Mouse (Mus musculus): ENCODE results near the gene Pgap3. TPM values are rescaled to one million over a fixed set of nuclear protein-coding genes. Genes with fewer than 3 reads are reported as not detected.

Pgap3 gene
- total RNA-seq (2015) = 3.2 and 3.5 TPM in 2 replicates
- 1.2 and 2.3 TPM in 2 replicates for total RNA-seq (2017)

DNA sequence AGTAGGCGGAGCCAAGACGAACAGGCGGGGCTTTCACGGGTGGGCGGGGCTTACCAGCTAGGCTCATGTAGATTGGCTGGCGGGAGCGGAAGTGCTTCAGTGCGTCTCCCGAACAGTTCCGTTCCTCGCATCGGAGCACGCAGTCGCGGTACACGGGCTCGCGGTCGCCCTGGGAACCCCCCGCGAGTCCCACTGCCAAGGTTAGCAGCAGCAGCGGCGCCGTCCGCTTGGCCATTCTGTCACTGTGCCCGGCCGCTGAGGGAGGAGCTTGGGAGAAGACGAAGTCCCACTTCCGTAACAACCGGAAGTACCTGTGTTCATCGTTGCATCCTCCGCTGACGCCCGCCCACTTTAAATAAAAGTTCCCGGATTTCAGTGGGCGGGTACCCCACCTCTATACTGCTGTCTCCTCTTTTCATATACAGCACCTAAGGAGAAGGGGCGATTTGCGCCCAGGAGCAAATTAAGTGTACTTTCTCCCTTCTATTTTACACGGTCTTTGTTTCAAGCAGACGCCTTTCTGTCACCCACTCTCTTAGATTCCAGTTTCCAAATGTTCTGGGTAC, at the start of gene Pgap3:
Pgap3 (minus strand) TSS at position 330 of the 566 bp plus-strand sequence.
- ATAC-seq (replicated peaks; ENCODE audit: poor library complexity) = peak; percentile 93

DNA sequence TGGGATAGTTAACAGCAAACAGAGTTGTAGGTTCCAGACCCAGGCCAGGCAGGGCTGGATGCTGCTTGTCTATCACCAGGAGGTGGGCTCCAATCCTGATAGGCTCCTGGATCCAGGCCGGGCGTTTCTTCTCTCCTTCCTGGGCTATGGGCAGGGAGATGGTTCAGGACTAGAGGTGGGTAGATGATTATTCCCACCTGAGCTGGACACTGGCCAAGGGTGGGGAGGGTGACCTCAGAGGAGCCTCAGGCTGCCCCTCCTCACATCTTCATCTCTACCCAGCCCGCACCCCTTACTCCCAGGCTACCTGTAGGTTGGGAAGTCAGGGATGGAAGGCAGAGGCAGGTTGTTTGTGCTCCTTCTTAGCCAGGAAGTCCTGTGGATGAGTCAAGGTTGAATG, 49.1 kb upstream of the Pgap3 start:
- ATAC-seq (replicated peaks; ENCODE audit: poor library complexity) = no peak

DNA sequence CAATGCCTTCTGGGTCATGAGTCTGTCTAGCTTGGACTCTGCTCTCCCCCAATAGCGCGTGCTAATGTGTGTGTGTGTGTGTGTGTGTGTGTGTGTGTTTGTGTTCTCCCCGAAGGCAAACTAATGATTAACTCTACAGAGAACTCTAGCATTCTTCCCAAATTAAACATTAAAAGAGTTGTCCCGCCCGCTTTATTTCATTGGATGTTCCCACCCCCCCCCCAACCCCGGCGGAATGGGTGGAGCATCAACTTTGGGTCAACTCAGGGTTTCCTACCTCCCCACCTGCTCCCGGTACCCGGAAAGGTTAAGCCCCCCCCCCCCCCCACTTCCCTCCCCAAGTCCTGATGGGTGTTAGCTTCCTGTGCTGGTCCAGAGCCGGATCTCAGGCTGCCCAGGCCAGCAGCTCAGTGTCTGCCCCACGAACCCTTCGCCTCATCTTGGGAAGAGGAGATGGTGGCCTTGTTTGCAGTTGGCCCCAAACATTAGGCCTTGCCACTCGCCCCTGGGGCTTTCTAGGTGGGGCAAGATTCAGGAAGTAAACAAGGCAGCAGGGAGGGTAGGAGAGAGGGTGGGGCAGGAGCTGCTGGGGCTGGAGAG, 48.0 kb upstream of the Pgap3 start:
- no peak for ATAC-seq (replicated peaks; ENCODE audit: poor library complexity)

DNA sequence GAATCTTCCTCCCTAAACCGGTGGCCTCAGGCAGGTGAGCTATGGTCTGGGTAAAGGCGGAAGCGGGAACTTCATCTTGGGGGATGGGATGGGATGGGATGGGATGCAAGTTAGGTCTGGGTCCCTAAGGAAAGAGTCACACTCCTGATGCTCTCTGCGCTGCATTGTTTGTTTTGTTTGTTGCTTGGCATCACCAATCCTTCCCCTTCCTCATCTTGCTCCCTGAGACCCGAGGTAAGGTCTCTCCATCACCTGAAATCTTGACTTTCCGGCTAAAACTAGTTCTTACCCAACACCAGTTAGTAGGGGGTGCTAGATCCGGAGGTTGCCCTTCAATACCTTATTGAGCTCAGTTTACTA, 47.2 kb upstream of the Pgap3 start:
- no peak for ATAC-seq (replicated peaks; ENCODE audit: poor library complexity)

DNA sequence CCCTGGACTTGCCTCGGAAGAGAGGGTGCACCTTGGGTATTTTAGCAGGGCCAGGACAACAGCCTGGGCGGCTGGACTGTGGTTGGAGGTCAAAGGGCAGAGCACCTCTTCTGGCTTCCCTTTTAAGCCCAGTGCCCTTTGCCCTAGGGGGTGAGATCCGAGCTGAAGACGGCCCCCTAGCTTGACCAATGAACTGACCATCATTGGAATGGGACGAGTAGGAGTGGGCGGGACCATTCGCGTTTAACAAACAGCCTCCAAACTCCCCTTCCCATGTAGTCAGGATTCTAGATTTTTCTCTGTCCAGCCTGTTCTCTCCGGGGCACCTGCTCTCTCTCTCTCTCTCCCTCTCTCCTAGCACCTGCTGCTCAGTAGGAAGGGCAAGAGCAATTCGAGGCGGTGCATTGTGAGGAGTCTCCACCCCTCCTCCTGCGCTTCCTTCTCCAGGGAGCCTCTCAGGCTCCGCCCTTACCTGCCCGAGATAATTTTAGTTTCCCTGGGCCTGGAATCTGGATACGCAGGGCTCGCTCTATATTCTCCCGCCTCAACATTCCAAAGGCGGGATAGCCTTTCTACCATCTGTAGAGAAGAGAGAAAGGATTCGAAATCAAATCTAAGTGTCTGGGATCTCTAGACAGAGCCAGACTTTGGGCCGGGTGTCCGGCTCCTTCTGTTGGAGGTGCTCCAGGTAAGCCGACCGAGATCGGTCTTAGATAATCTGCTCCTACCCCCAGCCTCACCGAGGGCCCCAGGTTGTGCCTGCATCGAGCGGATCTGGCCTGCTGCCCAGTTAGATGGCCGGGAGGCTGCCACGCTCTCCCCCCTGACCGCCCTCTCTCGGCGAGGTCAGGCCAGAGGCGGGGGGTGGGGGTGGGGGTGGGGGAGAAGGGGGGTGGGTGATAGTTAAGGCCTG, 46.5 kb upstream of the Pgap3 start:
- no peak for ATAC-seq (replicated peaks; ENCODE audit: poor library complexity)

DNA sequence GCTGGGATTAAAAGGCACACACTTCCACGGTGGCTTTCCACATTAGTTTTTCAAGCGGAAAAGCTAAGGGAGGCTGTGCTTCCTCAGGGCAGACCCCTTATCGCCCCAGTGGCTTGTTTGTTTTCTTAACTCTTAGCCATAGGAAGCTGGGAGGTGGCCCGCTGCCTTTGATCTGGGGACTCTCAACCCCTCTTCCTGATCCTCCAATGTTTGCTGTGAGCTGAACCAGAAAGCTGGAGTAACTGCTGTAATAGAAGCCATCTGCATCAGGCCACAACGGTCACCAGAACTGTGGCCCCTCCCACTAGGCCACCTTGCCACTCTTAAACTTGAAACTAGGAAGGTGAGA, 45.9 kb upstream of the Pgap3 start, which contains the start of gene Grb7:
Grb7 (plus strand) TSS at position 182 of the 349 bp plus-strand sequence.
- ATAC-seq (replicated peaks; ENCODE audit: poor library complexity) = no peak

DNA sequence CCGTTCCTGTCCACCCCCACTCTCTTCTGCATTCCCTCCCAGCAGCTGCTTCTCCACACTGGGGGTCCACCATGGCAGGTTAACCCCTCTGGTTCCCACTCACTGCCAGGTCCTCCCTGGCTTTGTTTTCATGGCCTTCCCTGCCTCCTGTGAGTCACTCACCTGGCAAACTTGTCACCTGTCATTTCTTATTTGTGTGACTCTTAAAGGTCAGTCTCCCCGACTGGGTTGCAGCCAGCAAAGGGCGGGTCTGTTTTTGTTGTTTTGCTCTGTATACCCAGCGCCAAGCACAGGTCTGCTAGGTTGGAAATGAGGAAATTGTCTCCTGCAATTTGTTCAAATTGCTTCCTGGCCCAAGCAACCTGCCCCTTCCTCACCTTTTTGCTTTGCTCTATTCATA, 45.4 kb upstream of the Pgap3 start:
- no peak for ATAC-seq (replicated peaks; ENCODE audit: poor library complexity)

DNA sequence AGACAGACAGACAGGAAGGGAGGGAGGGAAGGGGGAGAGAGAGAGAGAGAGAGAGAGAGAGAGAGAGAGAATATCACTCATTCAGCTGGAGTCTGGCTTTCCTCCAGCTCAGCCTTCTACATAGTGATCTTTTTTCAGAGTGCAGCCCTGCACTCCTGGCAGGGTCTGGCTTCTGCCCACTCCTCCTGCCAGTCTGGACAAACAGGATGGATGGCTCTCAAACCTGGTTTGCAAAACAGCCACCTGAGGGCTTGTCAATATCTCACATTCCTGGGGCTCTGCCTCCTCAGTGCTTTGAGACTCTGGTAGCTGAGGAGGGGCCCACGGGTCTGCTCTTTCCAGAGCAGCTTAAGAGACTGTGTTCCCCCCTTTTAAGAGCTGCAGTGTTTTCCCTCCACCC, 44.9 kb upstream of the Pgap3 start:
- no peak for ATAC-seq (replicated peaks; ENCODE audit: poor library complexity)

DNA sequence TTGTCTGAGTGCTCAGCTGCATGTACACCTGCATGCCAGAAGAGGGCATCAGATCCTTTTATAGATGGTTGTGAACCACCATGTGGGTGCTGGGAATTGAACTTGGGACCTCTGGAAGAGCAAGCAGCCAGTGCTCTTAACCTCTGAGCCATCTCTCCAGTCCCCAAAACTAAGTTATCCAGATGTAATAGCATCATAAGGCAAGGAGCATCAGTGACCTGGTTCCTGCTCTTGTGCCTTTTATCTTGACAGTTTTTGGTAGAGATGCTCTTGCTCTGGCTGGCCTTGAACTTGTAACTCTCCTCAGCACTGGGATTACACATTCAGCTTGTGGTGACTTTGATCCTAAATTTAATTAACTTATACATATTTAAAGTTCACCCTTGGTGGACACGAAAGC, 43.4 kb upstream of the Pgap3 start:
- no peak for ATAC-seq (replicated peaks; ENCODE audit: poor library complexity)

DNA sequence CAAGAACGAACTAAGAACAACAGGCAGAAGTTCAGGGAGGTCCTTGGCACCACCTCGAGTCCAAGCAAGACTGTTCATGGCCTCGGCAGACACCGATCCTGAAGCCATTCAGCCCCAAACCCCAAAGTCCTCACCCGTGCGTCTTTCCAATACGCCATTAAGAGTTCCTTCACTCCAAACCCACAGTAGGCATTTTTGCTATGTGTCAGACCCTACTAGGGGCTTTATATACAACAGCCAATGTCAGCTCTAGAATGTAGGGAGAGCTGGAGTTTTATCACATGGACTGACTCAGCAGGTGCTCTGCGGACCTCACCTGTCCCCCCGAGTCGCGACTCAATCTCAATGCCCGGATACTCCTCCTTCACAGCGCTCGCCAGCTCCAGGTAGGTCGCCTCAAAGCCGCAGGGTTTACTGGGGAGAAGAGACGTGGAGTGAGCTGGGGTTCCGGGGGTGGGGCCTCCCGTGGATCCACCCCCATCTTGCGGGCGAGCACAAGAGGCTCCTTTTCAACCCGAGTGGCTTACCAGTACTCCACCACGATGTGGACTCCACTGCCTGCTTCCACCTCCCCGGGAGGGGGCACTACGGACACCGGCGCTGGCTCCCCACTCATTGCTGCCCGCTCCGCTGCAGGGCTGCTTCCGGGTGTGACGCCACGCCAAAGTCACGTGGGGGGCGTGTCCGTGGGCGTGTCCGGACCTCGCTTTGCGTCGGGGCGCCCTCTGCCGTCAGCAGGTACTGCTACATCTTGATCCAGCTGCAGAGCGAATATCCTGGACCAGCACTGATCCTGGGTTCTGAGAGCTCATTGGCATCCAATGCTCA, 38.3 kb upstream of the Pgap3 start, which contains the start of gene Mien1:
Mien1 (minus strand) TSS at position 661 of the 828 bp plus-strand sequence.
- peak; percentile 99 for ATAC-seq (replicated peaks; ENCODE audit: poor library complexity)

DNA sequence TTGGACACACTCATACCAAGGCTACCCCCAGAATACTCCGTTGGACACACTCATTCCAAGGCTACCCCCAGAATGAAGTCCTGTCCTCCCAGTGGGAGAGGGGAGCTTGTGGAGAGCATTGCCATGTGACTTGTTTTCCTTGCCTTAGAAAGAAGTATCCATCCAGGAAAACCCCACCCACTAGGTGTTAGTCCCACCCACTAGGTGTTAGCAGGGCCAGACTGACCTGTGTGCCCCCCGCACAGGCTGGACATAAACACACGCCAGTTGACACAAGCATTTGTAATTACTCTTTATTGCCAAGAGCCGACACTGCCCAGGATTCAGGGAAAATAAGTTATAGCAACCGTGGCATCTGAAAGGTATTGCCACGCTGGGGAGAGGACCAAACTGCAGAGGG, 37.2 kb upstream of the Pgap3 start:
- no peak for ATAC-seq (replicated peaks; ENCODE audit: poor library complexity)

DNA sequence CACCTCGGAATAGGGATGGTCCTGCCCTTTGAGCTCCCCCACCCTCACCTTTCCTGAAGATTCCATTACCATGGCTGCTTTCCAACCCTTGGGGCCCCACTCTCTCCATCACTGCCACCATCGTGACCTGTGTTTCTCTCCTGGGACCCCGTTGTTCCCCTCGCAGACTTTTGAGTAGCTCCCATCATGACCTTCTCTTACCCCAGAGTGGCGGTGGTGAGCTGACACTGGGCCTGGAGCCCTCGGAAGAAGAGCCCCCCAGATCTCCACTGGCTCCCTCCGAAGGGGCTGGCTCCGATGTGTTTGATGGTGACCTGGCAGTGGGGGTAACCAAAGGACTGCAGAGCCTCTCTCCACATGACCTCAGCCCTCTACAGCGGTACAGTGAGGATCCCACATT, 35.4 kb upstream of the Pgap3 start:
- ATAC-seq (replicated peaks; ENCODE audit: poor library complexity) = no peak

DNA sequence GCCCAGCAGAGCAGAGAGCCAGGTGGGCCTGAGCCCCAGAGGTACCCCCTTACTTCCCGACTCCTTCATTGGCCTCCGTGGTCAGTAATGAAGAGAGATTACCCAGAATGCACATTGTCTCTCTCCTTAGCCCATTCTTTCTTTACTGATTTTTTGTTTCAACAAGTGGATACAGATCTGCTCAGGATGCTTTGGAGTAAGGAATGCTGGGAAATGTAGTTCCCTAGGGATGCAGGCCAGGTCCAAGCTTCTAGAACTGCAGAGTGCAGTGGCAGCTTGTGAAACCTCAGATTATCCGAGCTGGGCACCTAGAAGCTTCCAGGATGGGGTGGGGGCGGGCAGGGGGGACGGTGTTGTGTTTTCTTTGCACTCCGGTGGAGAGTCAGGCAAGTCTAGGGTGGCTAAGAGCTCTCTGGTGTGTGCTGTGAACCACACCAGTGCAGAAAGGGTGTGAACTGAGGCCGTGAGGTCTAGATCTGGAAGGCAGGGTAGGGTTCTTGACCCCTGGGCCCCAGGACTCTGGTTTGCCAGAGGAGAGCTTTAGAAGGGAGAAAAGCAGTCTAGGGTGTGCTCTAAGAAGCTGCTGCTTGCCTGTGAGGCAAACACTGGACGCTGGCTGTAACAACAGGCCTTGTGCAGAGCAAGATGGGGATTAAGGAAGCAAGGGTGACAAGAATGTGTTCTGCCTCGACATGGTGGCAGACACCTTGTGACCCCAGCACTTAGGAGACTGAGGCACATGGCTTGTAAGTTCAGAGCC, 31.6 kb upstream of the Pgap3 start:
- no peak for ATAC-seq (replicated peaks; ENCODE audit: poor library complexity)

DNA sequence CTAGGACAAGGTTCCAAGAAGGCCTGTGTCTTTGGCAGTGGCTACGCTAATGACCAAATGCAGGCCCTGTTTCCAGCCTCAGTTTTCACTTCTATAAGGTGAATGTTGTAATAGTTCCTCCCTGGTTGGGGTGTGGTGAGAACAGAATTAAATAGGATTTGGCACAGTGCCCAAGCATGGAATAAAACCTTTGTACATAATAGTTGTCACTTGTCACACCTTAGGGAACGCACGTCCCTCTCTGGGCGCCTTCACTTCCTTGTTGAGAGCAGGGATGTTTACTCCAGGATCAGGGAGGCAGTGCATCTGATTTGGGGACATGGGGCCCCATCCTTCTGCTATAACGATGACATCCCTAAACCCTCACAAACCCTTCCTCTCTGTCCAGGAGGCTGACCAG, 28.1 kb upstream of the Pgap3 start:
- no peak for ATAC-seq (replicated peaks; ENCODE audit: poor library complexity)

DNA sequence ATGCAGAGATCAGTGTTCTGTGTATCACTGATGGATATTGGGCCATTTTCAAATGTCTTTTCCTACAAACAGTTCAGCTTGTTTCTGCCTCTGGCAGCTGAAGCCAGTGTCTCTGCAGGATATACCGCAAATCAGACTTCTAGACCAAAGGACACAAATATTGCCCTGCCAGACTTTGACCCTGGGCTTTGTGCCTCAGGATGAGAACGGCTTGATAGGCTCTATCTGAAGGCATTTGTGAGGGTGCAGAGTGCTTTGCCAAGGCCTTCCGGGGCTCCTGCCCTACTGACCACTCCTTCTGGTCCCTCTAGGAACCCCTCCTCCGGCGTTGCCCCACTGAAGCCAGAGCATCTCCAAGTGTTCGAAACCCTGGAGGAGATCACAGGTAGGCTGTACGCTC, 26.3 kb upstream of the Pgap3 start:
- no peak for ATAC-seq (replicated peaks; ENCODE audit: poor library complexity)

DNA sequence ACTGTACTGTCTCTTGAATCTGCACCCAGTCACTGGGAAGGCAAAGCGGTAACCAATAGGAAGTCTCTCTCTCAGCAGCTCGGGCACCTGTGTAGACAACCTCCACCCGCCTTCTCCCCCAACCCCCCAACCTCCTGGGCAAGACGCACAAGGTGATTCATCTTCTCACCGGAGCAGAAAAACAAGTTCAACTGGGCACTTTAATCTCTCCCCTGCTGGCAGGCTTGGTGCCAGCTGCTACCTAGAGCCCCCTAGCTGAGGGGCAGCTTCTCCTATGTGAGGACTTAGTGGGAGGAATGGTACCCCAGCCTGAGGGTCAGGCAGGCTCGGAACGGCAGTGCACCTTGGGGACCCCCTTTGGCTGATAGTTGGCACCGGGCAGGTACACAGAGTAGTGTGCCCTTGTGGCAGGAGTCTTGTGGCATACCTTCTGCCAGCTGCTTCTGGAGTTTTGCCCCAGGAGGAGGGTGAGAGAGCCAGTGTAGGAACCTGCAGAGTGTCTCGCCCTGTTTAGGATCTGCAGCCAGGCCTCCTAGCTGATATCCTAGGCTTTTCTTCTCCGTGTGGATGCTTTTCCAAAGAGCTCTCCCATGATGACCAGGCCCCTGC, 18.8 kb upstream of the Pgap3 start:
- ATAC-seq (replicated peaks; ENCODE audit: poor library complexity) = no peak

DNA sequence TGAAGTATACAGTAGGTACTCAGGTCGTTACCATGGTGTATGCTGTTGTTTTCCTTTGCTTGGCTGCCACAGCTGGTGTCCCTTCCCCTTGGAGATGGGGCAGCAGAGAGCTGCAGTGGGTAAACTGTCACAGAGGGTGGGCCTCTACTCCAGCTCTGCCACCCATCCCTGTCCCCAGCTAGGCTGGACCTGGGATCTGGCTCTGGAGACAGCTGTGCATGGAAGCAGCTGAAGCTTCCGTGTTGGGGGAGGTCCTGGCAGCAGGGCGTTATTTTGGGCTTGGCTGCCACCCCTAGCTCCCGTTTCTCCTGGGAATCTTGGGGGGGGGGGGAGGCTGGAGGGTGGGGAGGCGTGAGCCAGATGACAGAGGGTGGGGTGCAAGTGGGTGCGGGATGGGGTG, 18.0 kb upstream of the Pgap3 start:
- ATAC-seq (replicated peaks; ENCODE audit: poor library complexity) = no peak

DNA sequence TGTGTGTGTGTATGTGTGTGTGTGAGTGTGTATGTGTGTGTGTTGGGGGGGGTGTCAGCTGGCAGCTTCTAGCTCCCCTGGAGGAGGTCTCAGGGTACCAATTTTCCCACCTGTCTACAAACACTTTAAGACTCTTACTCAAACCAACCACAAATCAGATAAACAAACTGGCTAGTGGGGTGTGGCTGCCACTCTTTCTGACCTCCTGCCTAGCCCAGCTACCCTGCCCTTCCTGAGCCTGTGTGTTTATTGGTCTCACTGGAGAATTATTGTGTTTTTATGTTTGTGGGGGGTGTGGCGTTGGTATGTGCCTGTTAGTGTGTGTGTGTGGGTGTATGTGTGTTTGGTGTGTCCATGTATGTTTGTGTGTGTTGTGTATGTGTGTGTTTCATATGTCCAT, 16.8 kb upstream of the Pgap3 start:
- ATAC-seq (replicated peaks; ENCODE audit: poor library complexity) = peak; percentile 50; the same call in 1 of the 2 replicates

DNA sequence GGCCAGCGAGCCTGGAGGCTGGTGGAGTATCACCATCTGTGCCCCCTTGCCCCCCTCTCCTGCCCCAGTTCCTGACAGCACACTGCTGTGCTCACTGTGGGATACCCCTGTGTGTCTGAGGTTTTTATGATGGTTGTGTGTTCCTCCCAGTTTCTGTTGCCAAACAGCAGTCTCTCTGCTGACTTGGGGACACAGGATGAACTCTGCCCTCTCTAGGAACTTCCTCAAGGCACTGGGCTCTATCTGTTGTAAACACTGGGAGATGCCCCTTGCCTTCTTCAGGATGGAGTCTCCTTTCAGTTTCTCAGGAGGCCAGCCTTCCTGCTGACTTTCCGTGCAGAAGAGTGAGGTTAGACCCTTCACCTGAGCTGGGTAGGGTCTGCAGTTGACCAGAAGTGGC, 13.9 kb upstream of the Pgap3 start:
- no peak for ATAC-seq (replicated peaks; ENCODE audit: poor library complexity)

DNA sequence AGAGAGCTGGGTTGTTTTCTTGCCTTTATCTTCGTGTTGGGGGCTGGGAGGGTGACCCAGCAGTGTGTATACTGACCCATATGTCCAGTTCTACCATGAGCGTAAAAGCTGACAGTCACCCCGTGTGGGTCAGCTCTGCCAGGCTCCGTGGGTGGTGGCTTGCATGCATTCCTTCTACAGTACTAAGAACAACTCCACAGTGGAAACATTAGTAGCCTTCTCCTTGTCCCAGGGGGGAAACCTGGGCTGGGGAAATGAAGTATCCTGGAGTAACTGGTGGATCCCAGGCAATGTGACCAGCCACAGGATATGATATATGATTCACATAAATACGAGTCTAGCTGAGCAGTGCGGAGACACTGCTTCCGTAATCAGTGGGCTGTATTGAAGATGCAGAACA, 13.4 kb upstream of the Pgap3 start:
- ATAC-seq (replicated peaks; ENCODE audit: poor library complexity) = no peak
